Mouse (Mus musculus) kidney, adult 2 months (tissue): ENCODE results near the gene Emilin3.

Source experiments
- CTCF ChIP-seq: fragments of 200-500 bp; conservative IDR thresholded peaks from 2 replicates; pipeline ENCODE4 v1.5.1; 2011; ENCODE audit warnings: low read depth, mild to moderate bottlenecking, control low read depth, low read length, moderate library complexity, mixed read lengths; ENCODE audit not compliant: insufficient read depth, insufficient read length
- POLR2A ChIP-seq: fragments of 200-500 bp; IDR thresholded peaks from one replicate; pipeline ENCODE4 v1.6.1; 2011; ENCODE audit warnings: low read depth, low read length, control low read depth

DNA sequence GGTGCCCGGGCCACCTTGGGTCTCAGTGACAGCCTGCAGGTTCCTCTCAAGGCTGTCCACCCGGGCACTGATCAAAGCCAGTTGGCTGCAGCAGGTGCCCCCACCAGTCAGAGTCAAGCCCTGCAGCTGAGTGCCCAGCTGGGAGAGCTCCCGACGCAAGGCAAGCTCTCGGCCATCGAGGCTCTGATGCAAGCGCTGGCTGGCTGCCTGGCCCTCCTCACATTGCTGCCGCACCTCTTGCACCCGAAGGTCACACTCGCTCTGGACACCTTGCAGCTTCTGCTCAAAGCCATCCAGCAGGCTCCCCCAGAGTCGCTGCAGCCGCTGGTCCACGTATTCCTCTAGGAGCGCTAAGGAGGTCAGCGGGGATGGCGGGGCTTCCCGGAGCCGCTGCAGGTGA, 3.5 kb downstream of the Emilin3 start:
- no peak for TF ChIP-seq CTCF
- no peak for TF ChIP-seq POLR2A
